Mouse (Mus musculus) adrenal gland, postnatal 4 days (tissue): Measurements from ENCODE around the gene Sprn. TPM values are rescaled to one million over a fixed set of nuclear protein-coding genes. Genes with fewer than 3 reads are reported as not detected.

Source experiments
- DNase-seq, 2 experiments: peaks; one replicate each; pipeline ENCODE4 v3.0.0; 2021 to 2022; ENCODE audit warnings: low spot score in 2 of 2, mixed read lengths in 2 of 2
- long read RNA-seq, 2 experiments: library from polyadenylated mRNA; stranded (forward); transcript quantifications; one replicate each; pipeline ENCODE4 v2.0.0; 2021
- total RNA-seq, 2 experiments: library from RNA; stranded (reverse); gene quantifications; 2 replicates each; pipeline ENCODE4 v1.2.3; 2021

Gene Sprn
- 1 to 10 TPM; 1.7 to 2.6 TPM for total RNA-seq
- long read RNA-seq, experiment 1, partial matches to known transcripts = 0 of 1 reads
- long read RNA-seq, experiment 1, other reads (novel, unspliced or antisense) = 0 of 1 reads
- long read RNA-seq, experiment 2, partial matches to known transcripts = 0 of 2 reads
- long read RNA-seq, experiment 2, other reads (novel, unspliced or antisense) = 0 of 2 reads

GRCm38 (mm10) chr7:140154218-140154927 is at the start of gene Sprn:
Sprn (minus strand) TSS chr7:140154877.
- no peak for DNase-seq

GRCm38 (mm10) chr7:140201090-140201489 is 46.4 kb upstream of the Sprn start:
- DNase-seq = no peak

- DNase-seq = no peak
These were observed 41.3 kb upstream of the Sprn start for GRCm38 (mm10) chr7:140196002-140196401.

GRCm38 (mm10) chr7:140194031-140194430 is 39.4 kb upstream of the Sprn start:
- DNase-seq = no peak

- DNase-seq = no peak
These were observed 38.2 kb upstream of the Sprn start for GRCm38 (mm10) chr7:140192851-140193250.

GRCm38 (mm10) chr7:140192445-140192844 is 37.8 kb upstream of the Sprn start:
- no peak for DNase-seq

- no peak for DNase-seq
These were observed 35.8 kb upstream of the Sprn start for GRCm38 (mm10) chr7:140190435-140190834.

GRCm38 (mm10) chr7:140188391-140189328 is 34.0 kb upstream of the Sprn start:
- no peak for DNase-seq

GRCm38 (mm10) chr7:140187721-140188390 is 33.2 kb upstream of the Sprn start:
- DNase-seq = no peak

- DNase-seq = no peak
These were observed 32.3 kb upstream of the Sprn start for GRCm38 (mm10) chr7:140186646-140187620.

GRCm38 (mm10) chr7:140184206-140184605 is 29.5 kb upstream of the Sprn start:
- no peak for DNase-seq

- no peak for DNase-seq
These were observed 26.0 kb upstream of the Sprn start for GRCm38 (mm10) chr7:140180692-140181091.

- no peak for DNase-seq
These were observed 24.5 kb upstream of the Sprn start for GRCm38 (mm10) chr7:140179176-140179575.

- DNase-seq = no peak
These were observed 18.3 kb upstream of the Sprn start, which contains the start of gene Olfr523 for GRCm38 (mm10) chr7:140172936-140173335. Olfr523 (plus strand) TSS chr7:140173217.

- DNase-seq = no peak
These were observed 16.2 kb upstream of the Sprn start for GRCm38 (mm10) chr7:140170863-140171262.

GRCm38 (mm10) chr7:140169386-140169785 is 14.7 kb upstream of the Sprn start:
- DNase-seq = no peak

GRCm38 (mm10) chr7:140167950-140168349 is 13.3 kb upstream of the Sprn start:
- no peak for DNase-seq

- DNase-seq = no peak
These were observed 10.0 kb upstream of the Sprn start, which contains the start of gene Olfr522 for GRCm38 (mm10) chr7:140164664-140165063. Olfr522 (minus strand) TSS chr7:140164764.

GRCm38 (mm10) chr7:140160363-140160762 is 5.7 kb upstream of the Sprn start:
- no peak for DNase-seq

GRCm38 (mm10) chr7:140153829-140154217 is 854 bp downstream of the Sprn start:
- DNase-seq = no peak
